Mouse (Mus musculus) kidney, adult 2 months (tissue): ENCODE data around the gene Acaa1b.

ENCODE experiments used
- CTCF ChIP-seq: fragments of 200-500 bp; conservative IDR thresholded peaks from 2 replicates; pipeline ENCODE4 v1.5.1; 2011; ENCODE audit warnings: low read depth, mild to moderate bottlenecking, control low read depth, low read length, moderate library complexity, mixed read lengths; ENCODE audit not compliant: insufficient read depth, insufficient read length
- POLR2A ChIP-seq: fragments of 200-500 bp; IDR thresholded peaks from one replicate; pipeline ENCODE4 v1.6.1; 2011; ENCODE audit warnings: low read depth, low read length, control low read depth

DNA sequence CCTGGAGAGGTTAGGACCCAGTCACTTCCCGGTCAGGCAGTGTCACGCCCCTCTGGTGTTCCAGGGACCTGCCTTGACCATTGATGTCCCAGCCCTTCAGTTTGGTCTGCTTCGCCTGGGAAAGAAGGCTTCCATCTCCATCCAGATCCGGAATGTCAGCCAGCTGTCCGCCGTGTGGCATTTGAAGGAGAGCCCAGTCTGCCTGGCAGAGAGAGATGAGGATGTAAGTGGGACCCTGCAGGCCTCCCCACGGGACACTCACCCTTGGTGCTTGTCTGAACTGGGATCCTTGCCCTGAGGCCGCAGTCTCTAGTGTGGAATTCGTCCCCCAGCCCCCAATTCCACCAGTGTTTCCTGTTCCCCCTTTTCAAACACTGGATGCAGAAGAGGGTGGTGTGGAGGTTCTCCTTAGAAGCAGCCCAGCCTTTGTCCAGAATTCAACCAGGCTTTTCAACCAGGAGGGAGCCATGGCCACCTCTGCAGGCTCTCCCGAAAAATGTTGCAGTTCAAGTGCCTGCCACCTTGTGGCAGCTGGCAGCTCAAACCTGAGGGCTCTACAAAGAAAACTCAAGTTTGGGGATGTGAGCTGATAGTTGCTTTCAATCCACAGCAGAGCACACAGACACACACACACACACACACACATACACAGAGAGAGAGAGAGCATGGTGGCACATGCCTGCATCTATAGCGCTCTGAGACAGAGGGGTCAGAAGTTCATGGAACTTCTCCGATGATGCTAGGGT is 28.3 kb downstream of the Acaa1b start:
- TF ChIP-seq CTCF (no peak; the same call in 1 of the 2 replicates), POLR2A (no peak)
